Mouse (Mus musculus) kidney, embryonic 15.5 days (tissue): Measurements from ENCODE around the gene Il21r. TPM values are rescaled to one million over a fixed set of nuclear protein-coding genes. Genes with fewer than 3 reads are reported as not detected.
A peak's percentile ranks its signal among the peaks of the same experiment; 100 is the strongest.

Experiments used
- ATAC-seq: fragments of 200-750 bp; cut with Nextera tagmentation; replicated peaks from 2 replicates; pipeline ENCODE4 v1.8.0; 2017; ENCODE audit warnings: moderate TSS enrichment; ENCODE audit not compliant: low FRiP score
- H3K27ac ChIP-seq: fragments of 300-500 bp; sonication (generic); 2 replicates; pipeline ENCODE4 v1.5.1; 2015; ENCODE audit warnings: mild to moderate bottlenecking, inconsistent platforms
- H3K27me3 ChIP-seq: fragments of 300-500 bp; sonication (generic); 2 replicates; pipeline ENCODE4 v1.6.1; 2015; ENCODE audit warnings: inconsistent platforms
- H3K36me3 ChIP-seq: fragments of 300-500 bp; sonication (generic); 2 replicates; pipeline ENCODE4 v1.6.1; 2015; ENCODE audit warnings: inconsistent platforms
- H3K4me1 ChIP-seq: fragments of 300-500 bp; sonication (generic); 2 replicates; pipeline ENCODE4 v1.6.1; 2015; ENCODE audit warnings: inconsistent platforms
- H3K4me2 ChIP-seq: fragments of 300-500 bp; sonication (generic); 2 replicates; pipeline ENCODE4 v1.6.1; 2015; ENCODE audit warnings: moderate library complexity, mild to moderate bottlenecking, inconsistent platforms
- H3K4me3 ChIP-seq: fragments of 300-500 bp; sonication (generic); replicated peaks from 2 replicates; pipeline ENCODE4 v1.5.1; 2015; ENCODE audit warnings: mild to moderate bottlenecking, inconsistent platforms
- H3K9ac ChIP-seq: fragments of 300-500 bp; sonication (generic); 2 replicates; pipeline ENCODE4 v1.6.1; 2015; ENCODE audit warnings: mild to moderate bottlenecking, inconsistent platforms
- H3K9me3 ChIP-seq: fragments of 300-500 bp; sonication (generic); replicated peaks from 2 replicates; pipeline ENCODE4 v1.6.1; 2016; ENCODE audit warnings: inconsistent platforms
- WGBS: fragments of 180-500 bp; shearing (Covaris S2); methylation state at CpG from one replicate; pipeline ENCODE4 v1.1.7; 2015; ENCODE audit warnings: mixed read lengths; 5-methylcytosine and 5-hydroxymethylcytosine counted together
- polyA plus RNA-seq: library from polyadenylated mRNA; unstranded; fragments of >200 nt; fragmentation: Nextera tagmentation; extraction: Ambion mirVana; gene quantifications from 2 replicates; pipeline ENCODE4 v1.2.1, GENCODE M21; 2015

Gene Il21r
- polyA plus RNA-seq, 1 experiment from 2014 or later, result 0.31 TPM

DNA sequence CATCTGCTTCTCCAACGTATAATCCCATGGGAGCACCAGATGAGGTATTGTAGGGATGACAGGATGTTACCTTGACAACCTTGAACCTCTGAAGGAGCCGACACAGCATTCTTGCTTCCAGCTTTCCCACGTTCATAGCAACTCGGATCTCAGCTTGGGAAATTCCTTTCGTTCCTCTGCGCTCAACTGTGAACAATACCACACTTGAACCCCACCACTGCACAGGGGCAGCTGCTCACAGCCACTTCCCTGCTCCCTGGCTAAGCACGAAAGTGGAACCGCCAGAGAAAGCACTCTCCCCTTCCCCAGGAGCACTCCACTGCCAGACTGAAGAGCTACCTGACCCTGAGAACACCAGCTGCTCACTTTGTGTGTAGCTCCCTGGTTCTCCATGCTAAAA lies 75.5 kb downstream of the Il21r start:
- Histone ChIP-seq H3K4me1 (no peaks in the 10 kb centered on the region), H3K9ac (no peak overlapping the region), H3K9me3 (no peaks in the 10 kb centered on the region), H3K36me3 (peaks cover 95% of the 10 kb centered on the region), H3K4me2 (no peak overlapping the region), H3K27ac (peak overlapping the region; percentile 42), H3K4me3 (no peak overlapping the region), H3K27me3 (no peaks in the 10 kb centered on the region)
- WGBS, result 67% methylated on average over 8 of the region's 8 CpGs
- peak; percentile 60; the same call in 1 of the 2 replicates for ATAC-seq

DNA sequence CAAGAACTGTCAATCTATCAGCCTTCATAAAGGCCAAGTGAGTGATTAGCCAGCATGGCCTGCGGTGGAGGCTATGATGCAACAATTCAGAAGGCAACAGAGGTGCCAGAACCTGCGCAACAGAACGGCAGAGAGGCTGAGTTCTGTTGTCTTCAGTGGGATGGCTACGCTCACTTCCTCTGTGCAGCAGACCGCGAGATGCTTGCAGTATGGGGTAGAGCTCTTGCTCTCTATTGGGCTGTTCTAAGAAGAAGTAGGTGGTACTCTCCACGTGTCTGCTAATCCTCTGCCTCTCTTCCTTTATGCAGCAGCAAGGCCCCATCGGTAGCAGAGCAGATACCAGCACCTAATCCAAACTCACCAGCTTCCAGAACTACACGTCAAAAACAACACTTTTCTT lies 76.7 kb downstream of the Il21r start:
- 84% methylated on average over 9 of the region's 9 CpGs for WGBS
- peaks cover 91% of the 10 kb centered on the region for H3K36me3 ChIP-seq

More for the DNA sequence above, 76.7 kb downstream of the Il21r start:
- Histone ChIP-seq H3K27me3 (no peaks in the 10 kb centered on the region), H3K4me3 (no peak overlapping the region), H3K9ac (no peak overlapping the region), H3K9me3 (no peaks in the 10 kb centered on the region), H3K4me1 (no peaks in the 10 kb centered on the region), H3K4me2 (no peak overlapping the region), H3K27ac (no peak overlapping the region)
- ATAC-seq, result no peak

Other genes starting within 250 kb of the Il21r start
- 11.8 and 13.7 TPM in 2 replicates for gene Kdm8, start 158.8 kb upstream of the Il21r start, polyA plus RNA-seq
- gene Nsmce1, start 111.8 kb upstream of the Il21r start, polyA plus RNA-seq, result 143 TPM in 2 replicates
- 8.6 and 10.4 TPM in 2 replicates for gene Il4ra, start 51.3 kb upstream of the Il21r start, polyA plus RNA-seq
- 28.2 and 30.6 TPM in 2 replicates for gene Gtf3c1, start 104.4 kb downstream of the Il21r start, polyA plus RNA-seq
- 9.3 and 10.1 TPM in 2 replicates for gene D430042O09Rik, start 104.5 kb downstream of the Il21r start, polyA plus RNA-seq